Comparison of ENCODE assay signal across 12 mouse cellular contexts in genomic region chr17:26525316-26525715, GRCm38 (mm10). TPM values are rescaled to one million over a fixed set of nuclear protein-coding genes. Genes with fewer than 3 reads are reported as not detected.
DNase-seq lines count a peak whose midpoint lies in the region; ATAC-seq and TF ChIP-seq lines count a peak whose summit lies in the region.
"Had no signal": no experiment of that assay in that cellular context is flagged by ENCODE, and none has a peak within 500 bp of the region (broad histone marks: within the 10 kb centered on the region; RNA-seq: fewer than 3 reads in every experiment).

No protein-coding gene starts in this region.

- WGBS in forebrain, embryonic 14.5 days: 78% methylated on average over 7 of the region's 7 CpGs
- 81% methylated on average over 7 of the region's 7 CpGs for WGBS in forebrain, embryonic 11.5 days
- 6% methylated on average over 7 of the region's 7 CpGs for WGBS in cerebellum, adult 2 months

- peak; percentile 14; the same call in 1 of the 2 replicates for TF ChIP-seq POLR2A in cerebellum, adult 2 months (IDR thresholded peaks at IDR 0.05; ENCODE audit: borderline replicate concordance, insufficient read depth, low read length)

- H3K4me2 ChIP-seq in forebrain, embryonic 14.5 days (ENCODE audit: low read length): no peak overlapping the region
- H3K4me2 ChIP-seq in forebrain, embryonic 11.5 days (ENCODE audit: low read depth, low read length, severe bottlenecking): no peak overlapping the region
- H3K4me2 ChIP-seq: embryonic facial prominence, embryonic 13.5 days; heart, embryonic 15.5 days; midbrain, embryonic 11.5 days had no signal

- no peak overlapping the region for H3K27ac ChIP-seq in forebrain, embryonic 14.5 days (ENCODE audit: low read depth, low read length)
- no peak overlapping the region for H3K27ac ChIP-seq in forebrain, embryonic 11.5 days (ENCODE audit: low read depth, low read length)
- H3K27ac ChIP-seq in cerebellum, adult 2 months (ENCODE audit: insufficient read depth, low read length): peak overlapping the region; percentile 90
- H3K27ac ChIP-seq: embryonic facial prominence, embryonic 13.5 days; heart, embryonic 15.5 days had no signal

- no peaks in the 10 kb centered on the region for H3K9me3 ChIP-seq in forebrain, embryonic 14.5 days (replicated peaks; ENCODE audit: control insufficient read depth, low read length)
- H3K9me3 ChIP-seq in forebrain, embryonic 11.5 days (ENCODE audit: control insufficient read depth, low read length): no peaks in the 10 kb centered on the region
- H3K9me3 ChIP-seq: embryonic facial prominence, embryonic 13.5 days; heart, embryonic 15.5 days had no signal

- peak; percentile 31 for DNase-seq in forebrain, embryonic 14.5 days (ENCODE audit: low spot score)
- DNase-seq in forebrain, embryonic 11.5 days (ENCODE audit: low spot score): no peak
- DNase-seq in lung, postnatal 10 days: peak; percentile 63
- DNase-seq in lung, postnatal 14 days: no peak
- DNase-seq in cerebellum, adult 2 months: peak; percentile 66 to 81
- peak; percentile 63 to 68 for DNase-seq in layer of hippocampus, adult 8-10 months (ENCODE audit: low spot score in 2 of 2)
- no peak for DNase-seq in thymus, postnatal 36 days
- DNase-seq: B cell, adult 2 months had no signal

- no peak for ATAC-seq in forebrain, embryonic 14.5 days
- ATAC-seq in forebrain, embryonic 11.5 days (replicated peaks; ENCODE audit: low FRiP score): no peak
- no peak for ATAC-seq in megakaryocyte-erythroid progenitor cell, adult 5-6 weeks (replicated peaks; ENCODE audit: low FRiP score, low TSS enrichment, poor library complexity, severe bottlenecking)

- H3K9ac ChIP-seq in forebrain, embryonic 14.5 days (ENCODE audit: low read length): no peak overlapping the region
- no peak overlapping the region for H3K9ac ChIP-seq in forebrain, embryonic 11.5 days (ENCODE audit: low read length)
- H3K9ac ChIP-seq: embryonic facial prominence, embryonic 13.5 days; heart, embryonic 15.5 days had no signal

- TF ChIP-seq CTCF in cerebellum, adult 2 months (IDR thresholded peaks at IDR 0.05; ENCODE audit: borderline replicate concordance, insufficient read depth, low read depth, low read length): no peak

- H3K36me3 ChIP-seq in forebrain, embryonic 14.5 days (ENCODE audit: control insufficient read depth, insufficient read depth, low read length): no peaks in the 10 kb centered on the region
- no peaks in the 10 kb centered on the region for H3K36me3 ChIP-seq in forebrain, embryonic 11.5 days (ENCODE audit: control insufficient read depth, insufficient read depth, low read length)
- H3K36me3 ChIP-seq: embryonic facial prominence, embryonic 13.5 days; heart, embryonic 15.5 days had no signal

- no peak overlapping the region for H3K4me3 ChIP-seq in forebrain, embryonic 14.5 days (ENCODE audit: low read depth, low read length)
- H3K4me3 ChIP-seq in forebrain, embryonic 11.5 days (ENCODE audit: low read depth, low read length): no peak overlapping the region
- no peak overlapping the region for H3K4me3 ChIP-seq in cerebellum, adult 2 months (replicated peaks; ENCODE audit: insufficient read depth, low read depth, low read length)
- H3K4me3 ChIP-seq: embryonic facial prominence, embryonic 13.5 days; heart, embryonic 15.5 days had no signal

- no peaks in the 10 kb centered on the region for H3K27me3 ChIP-seq in forebrain, embryonic 14.5 days (replicated peaks; ENCODE audit: control insufficient read depth, insufficient read depth, low read length)
- H3K27me3 ChIP-seq in forebrain, embryonic 11.5 days (ENCODE audit: control insufficient read depth, insufficient read depth, low read length): no peaks in the 10 kb centered on the region
- no peaks in the 10 kb centered on the region for H3K27me3 ChIP-seq in cerebellum, adult 2 months (ENCODE audit: control insufficient read depth, insufficient read depth, low read length)
- H3K27me3 ChIP-seq: embryonic facial prominence, embryonic 13.5 days; heart, embryonic 15.5 days had no signal

- H3K4me1 ChIP-seq in forebrain, embryonic 14.5 days (ENCODE audit: control insufficient read depth, insufficient read depth, low read length): no peaks in the 10 kb centered on the region
- H3K4me1 ChIP-seq in forebrain, embryonic 11.5 days (replicated peaks; ENCODE audit: control insufficient read depth, insufficient read depth, low read length): no peaks in the 10 kb centered on the region
- peaks cover 13% of the 10 kb centered on the region for H3K4me1 ChIP-seq in cerebellum, adult 2 months (ENCODE audit: control insufficient read depth, insufficient read depth, low read length)

RNA-seq across cellular contexts. Expression of gene Ergic1, which starts 36.0 kb away (rescaled TPM):
- polyA plus RNA-seq in forebrain, embryonic 14.5 days (2014; fragmentation: Nextera tagmentation; extraction: Ambion mirVana): 126 and 134 TPM in 2 replicates
- 139 and 145 TPM in 2 replicates for polyA plus RNA-seq in forebrain, embryonic 11.5 days (2014; fragmentation: Nextera tagmentation; extraction: Ambion mirVana)
- polyA plus RNA-seq in cerebellum, adult 2 months (2012; rRNA removed): 137 and 148 TPM in 2 replicates
- 100 to 1,000 TPM; 118 to 152 (median 136) TPM for total RNA-seq in layer of hippocampus, adult 8-10 months (2022)
- 51.7 and 55.0 TPM in 2 replicates for total RNA-seq in megakaryocyte-erythroid progenitor cell, adult 5-6 weeks (2014; fragmentation: Nextera tagmentation)
- 31.6 and 40.3 TPM in 2 replicates for total RNA-seq in megakaryocyte-erythroid progenitor cell, adult 5-6 weeks (2017)

RNA-seq across cellular contexts. Expression of gene Dusp1, which starts 36.6 kb away (rescaled TPM):
- 58.4 and 66.0 TPM in 2 replicates for polyA plus RNA-seq in forebrain, embryonic 14.5 days (2014; fragmentation: Nextera tagmentation; extraction: Ambion mirVana)
- polyA plus RNA-seq in forebrain, embryonic 11.5 days (2014; fragmentation: Nextera tagmentation; extraction: Ambion mirVana): 35.7 and 37.6 TPM in 2 replicates
- polyA plus RNA-seq in cerebellum, adult 2 months (2012; rRNA removed): 62.5 and 67.1 TPM in 2 replicates
- 10 to 100 TPM; 13.6 to 22.6 (median 20.6) TPM for total RNA-seq in layer of hippocampus, adult 8-10 months (2022)
- 18.4 and 29.1 TPM in 2 replicates for total RNA-seq in megakaryocyte-erythroid progenitor cell, adult 5-6 weeks (2014; fragmentation: Nextera tagmentation)
- 73.3 and 79.0 TPM in 2 replicates for total RNA-seq in megakaryocyte-erythroid progenitor cell, adult 5-6 weeks (2017)

Comparison
In these comparisons a context has a peak if more than half of its experiments do, and no peak if none do; other contexts are left out.
1. DNase-seq: peak in forebrain, embryonic 14.5 days (single experiment), lung, postnatal 10 days (single experiment), cerebellum, adult 2 months (2 of 2) and layer of hippocampus, adult 8-10 months (2 of 2); none in forebrain, embryonic 11.5 days (single experiment), lung, postnatal 14 days (single experiment) and thymus, postnatal 36 days (0 of 2).